Mouse (Mus musculus) kidney, postnatal 25 days (tissue): ENCODE results near the gene Zswim3.
A peak's percentile ranks its signal among the peaks of the same experiment; 100 is the strongest.

Experiments used
- DNase-seq, 2 experiments: peaks; one replicate each; pipeline ENCODE4 v3.0.0; 2021; ENCODE audit warnings: mixed read lengths in 2 of 2

Zswim3 gene

DNA sequence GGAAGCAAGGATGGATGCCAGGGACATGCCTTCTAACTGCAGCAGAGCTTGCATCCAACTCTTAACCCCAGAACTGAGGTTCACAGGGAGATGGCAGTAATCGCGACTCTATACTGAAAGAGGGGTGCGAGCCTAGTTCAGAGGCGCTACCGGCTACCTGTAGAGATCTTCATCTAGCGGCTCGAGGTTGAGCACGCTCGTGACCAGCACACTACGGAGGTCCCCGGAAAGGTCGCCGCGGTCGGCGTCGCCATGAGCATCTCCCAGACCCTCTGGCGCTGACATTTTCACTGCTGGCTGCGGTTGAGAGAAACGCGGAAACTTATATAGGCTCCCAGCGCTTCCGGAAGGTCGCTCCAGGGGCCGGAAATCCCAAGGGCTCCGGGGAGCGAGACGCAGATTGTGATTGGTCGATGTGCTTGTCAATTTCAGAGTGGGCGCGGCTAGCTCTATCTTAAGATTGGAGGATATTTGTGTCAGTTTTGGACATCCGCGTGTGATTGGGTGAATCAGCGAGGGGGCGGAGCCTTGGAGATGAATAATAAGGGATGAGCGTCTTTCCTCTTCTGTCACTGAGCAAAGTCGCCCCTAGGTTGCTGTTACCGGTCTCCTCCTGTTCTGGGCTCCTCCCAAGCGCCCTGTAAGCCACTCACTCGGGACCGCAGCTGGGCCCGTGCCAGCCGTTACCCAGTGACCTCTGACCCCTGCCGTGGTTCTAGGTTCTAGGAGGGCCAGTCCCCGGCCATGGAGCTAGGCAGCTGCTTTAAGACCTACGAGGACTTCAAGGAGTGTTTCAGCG is at the start of gene Zswim3, which contains the start of gene Acot8:
Gene Zswim3 (plus strand): TSS at position 566 of the 799 bp plus-strand sequence.
Gene Acot8 (minus strand): TSS at position 350 of the 799 bp plus-strand sequence.
- peak; percentile 98 for DNase-seq

- DNase-seq: no peak
These were observed 47.1 kb upstream of the Zswim3 start for GRCm38 (mm10) chr2:164757841-164758240.

GRCm38 (mm10) chr2:164758692-164759091 is 46.2 kb upstream of the Zswim3 start:
- no peak for DNase-seq

- no peak for DNase-seq
These were observed 44.7 kb upstream of the Zswim3 start for GRCm38 (mm10) chr2:164760059-164760833.

DNA sequence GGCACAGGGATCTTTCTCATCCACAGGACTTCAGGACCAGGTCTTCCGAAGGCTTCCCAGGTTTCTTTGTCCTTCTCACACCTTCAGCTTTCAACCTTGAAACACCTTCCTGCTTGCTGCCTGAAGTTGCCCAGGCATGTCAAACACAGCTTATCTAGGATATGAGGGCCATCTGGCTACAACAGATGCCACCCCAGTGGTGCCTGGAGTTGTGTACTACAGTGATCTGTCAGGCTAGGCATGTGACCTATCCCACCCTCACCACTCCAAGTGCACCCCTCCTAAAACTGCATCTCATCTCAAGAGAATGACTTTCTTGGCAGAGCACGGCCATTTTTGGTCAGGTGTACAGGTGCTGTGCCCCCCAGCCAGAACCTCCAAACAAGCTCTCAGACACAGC is 43.4 kb upstream of the Zswim3 start:
- DNase-seq: no peak

DNA sequence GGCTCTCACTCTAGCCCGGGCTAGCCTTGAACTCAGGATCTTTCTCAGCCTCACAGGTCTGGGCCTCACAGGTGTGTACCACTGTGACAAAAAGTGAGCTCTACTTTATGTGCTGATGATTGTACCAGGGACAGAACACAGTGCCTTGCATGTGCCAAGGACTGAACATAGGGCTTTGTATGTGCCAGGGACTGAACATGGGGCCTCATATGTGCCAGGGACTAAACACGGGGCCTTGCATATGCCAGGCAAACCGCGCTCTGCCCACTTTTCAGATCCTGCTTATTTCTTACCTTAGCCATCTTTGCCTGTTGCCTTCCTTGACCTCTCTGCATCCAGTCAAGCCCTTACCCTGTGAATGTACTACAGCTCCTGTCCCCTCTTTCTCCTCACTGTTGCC is 42.9 kb upstream of the Zswim3 start:
- no peak for DNase-seq

- no peak for DNase-seq
These were observed 42.3 kb upstream of the Zswim3 start for GRCm38 (mm10) chr2:164762593-164762992.

- DNase-seq: no peak
These were observed 39.1 kb upstream of the Zswim3 start for GRCm38 (mm10) chr2:164765841-164766240.

DNA sequence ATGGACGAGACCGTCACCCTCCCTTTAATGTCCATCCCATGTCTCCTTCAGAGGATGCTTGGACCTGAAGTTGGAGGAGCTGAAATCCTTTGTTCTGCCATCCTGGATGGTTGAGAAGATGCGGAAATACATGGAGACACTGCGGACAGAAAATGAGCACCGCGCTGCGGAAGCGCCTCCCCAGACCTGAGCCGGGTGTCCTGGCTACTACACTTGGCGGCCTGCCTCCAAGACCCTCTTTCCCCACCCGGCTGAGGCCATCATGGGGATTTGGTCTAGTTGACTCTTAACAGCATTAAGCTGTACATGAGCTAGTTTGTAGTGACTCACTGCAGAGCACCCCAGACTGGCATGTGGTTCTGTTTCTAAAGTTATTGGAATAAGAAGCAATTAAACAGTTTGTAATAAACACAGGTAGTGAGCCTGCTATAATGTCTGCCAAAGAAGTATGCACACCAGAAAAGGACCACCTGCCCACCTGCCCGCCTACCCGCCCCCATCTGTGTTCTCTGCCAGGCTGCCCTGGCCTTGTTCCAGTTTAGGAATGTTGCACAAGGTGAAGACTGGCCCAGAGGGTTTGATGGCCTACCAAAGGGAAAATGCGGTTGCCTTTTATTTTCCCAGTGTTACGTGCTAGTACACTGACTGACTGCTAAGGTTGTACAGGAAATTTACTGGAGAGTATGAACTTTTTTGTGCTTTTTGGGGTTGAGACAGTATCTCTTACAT is 36.9 kb upstream of the Zswim3 start:
- DNase-seq: no peak

DNA sequence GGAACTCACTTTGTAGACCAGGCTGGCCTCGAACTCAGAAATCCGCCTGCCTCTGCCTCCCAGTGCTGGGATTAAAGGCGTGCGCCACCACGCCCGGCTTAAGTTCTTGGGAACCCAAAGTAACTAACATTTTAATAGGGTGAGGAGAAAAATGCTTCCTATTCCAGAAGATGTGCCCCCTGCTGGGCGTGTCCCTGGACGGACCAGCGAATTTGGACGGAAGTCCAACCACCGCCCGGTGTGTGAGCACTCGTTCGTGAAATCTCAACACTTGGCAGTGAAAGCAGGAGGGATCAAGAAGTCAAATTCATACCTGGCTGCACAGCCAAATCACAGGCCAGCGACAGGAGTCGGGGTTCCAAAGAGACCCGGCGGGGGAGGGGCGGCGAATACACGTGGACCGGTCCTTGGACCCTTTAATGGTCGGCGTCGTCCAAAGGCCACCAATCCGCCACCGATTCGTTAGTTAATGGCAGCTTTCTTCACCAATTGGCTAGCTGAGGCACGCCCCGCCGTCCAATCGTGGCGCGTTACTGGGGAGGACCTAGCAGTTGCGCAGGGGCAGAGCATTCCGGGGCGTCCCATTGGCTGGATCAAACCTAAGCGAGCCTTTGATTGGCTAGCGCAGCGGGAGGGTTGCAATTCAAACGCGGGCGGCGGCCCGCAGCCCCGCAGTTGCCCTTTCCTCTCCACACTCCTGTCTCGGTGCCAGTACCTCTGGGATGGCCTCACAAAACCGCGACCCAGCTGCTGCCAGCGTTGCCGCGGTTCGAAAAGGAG is 35.5 kb upstream of the Zswim3 start, which contains the start of gene Ube2c:
Gene Ube2c (plus strand): TSS at position 641 of the 780 bp plus-strand sequence.
- peak; percentile 98 to 99 for DNase-seq

DNA sequence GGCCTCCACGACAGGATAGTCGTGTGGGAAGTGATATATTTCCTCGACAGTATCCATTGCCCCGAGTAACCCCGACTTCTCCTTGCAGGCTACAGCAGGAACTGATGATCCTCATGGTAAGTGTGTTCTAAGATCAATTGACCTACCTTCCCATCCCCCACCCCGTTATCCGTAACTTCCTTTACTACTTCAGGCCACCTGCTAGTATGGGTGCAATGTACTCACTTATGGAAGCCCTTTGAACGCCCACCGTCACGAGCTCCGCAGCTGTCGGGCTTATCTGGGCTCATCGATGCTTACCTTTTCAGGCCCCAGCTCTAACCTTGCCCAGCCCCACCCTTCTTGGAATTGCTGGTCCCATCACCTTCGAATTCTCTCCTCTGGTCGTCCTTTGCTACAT is 34.6 kb upstream of the Zswim3 start:
- DNase-seq: no peak

GRCm38 (mm10) chr2:164771123-164771522 is 33.8 kb upstream of the Zswim3 start:
- DNase-seq: no peak

DNA sequence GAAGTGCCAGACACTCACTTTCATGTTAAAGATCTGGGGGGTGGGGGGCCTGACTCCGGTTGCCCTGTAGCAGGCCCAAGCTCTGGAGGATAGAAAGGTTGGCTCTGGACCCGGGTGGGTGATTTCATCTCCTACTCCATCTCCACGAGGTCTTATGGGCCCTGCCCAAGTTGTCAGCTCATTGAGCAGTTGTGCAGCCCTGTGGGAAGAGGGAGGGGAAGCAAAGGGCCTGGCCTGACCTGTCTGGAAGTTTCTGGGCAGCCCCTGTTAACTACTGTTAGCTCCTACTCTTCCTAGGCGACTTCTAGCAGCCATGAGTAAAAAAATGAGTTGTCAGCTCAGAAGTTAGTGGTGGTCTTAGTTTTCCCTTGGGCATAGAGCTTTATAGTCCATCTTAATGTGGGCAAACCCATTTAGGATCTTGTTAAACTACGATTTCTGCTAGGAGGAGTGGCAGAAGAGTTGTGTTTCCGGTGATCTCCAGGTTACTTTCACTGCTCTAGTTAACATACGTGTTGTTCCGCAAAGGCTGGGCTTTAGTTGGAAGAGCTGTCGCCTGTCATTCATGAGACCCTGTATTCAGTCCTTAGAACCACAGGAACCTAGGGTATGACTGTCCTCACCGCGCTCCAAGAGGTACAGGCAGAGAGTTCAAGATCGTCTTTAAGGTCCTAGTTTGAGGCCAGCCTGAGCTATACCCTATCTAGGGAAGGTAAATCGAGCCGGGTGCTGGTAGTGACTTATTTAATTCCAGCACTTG is 31.5 kb upstream of the Zswim3 start:
- DNase-seq: no peak

- no peak for DNase-seq
These were observed 30.9 kb upstream of the Zswim3 start for GRCm38 (mm10) chr2:164773989-164774364.

DNA sequence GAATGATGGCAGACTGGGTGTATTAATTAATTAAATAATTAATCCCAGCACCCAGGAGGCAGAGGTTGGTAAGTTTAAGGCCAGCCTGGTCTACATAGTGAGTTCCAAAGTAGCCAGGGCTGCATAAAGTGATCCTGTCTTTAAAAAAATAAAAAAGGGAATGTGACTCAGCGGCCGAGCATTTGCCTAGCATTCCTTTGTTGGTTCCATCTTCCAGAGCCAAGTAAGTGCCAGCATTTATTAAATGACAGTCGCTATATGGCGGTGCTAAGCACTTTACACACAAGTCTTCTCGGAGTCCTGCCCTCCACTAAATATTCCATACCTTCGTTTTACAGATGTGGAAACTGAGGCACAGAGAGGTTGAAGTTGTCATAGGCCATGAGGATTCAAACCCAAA is 28.8 kb upstream of the Zswim3 start:
- no peak for DNase-seq

GRCm38 (mm10) chr2:164776801-164777200 is 28.1 kb upstream of the Zswim3 start:
- DNase-seq: no peak

GRCm38 (mm10) chr2:164777246-164778014 is 27.5 kb upstream of the Zswim3 start:
- no peak for DNase-seq

GRCm38 (mm10) chr2:164778015-164778287 is 26.9 kb upstream of the Zswim3 start:
- DNase-seq: no peak

GRCm38 (mm10) chr2:164778809-164779208 is 26.1 kb upstream of the Zswim3 start:
- no peak for DNase-seq

GRCm38 (mm10) chr2:164779481-164780086 is 25.3 kb upstream of the Zswim3 start, which contains the start of gene Tnnc2:
TSS of gene Tnnc2 (minus strand) at chr2:164779967.
- DNase-seq: no peak

DNA sequence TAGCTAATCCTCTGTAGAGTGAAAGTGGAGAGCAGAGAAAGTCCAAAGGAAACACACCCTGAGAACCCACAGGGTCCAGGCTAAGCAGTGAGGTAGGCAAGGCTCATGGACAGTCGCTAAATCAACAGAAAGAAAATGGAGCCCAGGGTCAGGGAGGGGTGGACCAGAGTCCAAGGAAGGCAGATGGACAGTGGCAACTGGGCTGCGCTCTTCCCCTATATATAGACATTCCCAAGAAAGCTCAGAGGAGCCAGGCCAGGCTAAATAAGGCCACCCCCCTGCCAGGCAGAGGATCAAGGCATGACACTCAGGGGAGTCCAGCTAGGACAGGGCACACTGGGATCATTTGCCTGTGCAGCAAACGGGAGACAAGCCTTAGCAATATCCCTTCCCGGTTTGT is 23.0 kb upstream of the Zswim3 start:
- DNase-seq: no peak
